Mouse (Mus musculus): ENCODE results near the gene Timm44. TPM values are rescaled to one million over a fixed set of nuclear protein-coding genes. Genes with fewer than 3 reads are reported as not detected.

The Timm44 gene
- polyA plus RNA-seq, 1 experiment: 45.6 TPM

- Histone ChIP-seq H3K27me3 (ENCODE audit: control insufficient read depth, insufficient read depth, insufficient read length) (no peaks in the 10 kb centered on the region), H3ac (ENCODE audit: control insufficient read depth, insufficient read length) (no peak overlapping the region)
- TF ChIP-seq CEBPB (IDR thresholded peaks at IDR 0.05; ENCODE audit: insufficient read depth, poor library complexity, severe bottlenecking) (peak; percentile 50; the same call in 1 of the 2 replicates), MAX (IDR thresholded peaks at IDR 0.05; ENCODE audit: low read depth) (no peak)
These were observed 43.3 kb upstream of the Timm44 start for GRCm38 (mm10) chr8:4318796-4319572.

GRCm38 (mm10) chr8:4318124-4318523 is 42.4 kb upstream of the Timm44 start:
- Histone ChIP-seq H3K4me3 (no peak overlapping the region), H3K36me3 (ENCODE audit: control insufficient read depth, insufficient read depth) (peaks cover 18% of the 10 kb centered on the region), H3K4me2 (ENCODE audit: low read depth) (peak overlapping the region; percentile 61), H3ac (ENCODE audit: control insufficient read depth, insufficient read length) (no peak overlapping the region), H3K79me2 (ENCODE audit: control insufficient read depth, insufficient read depth) (peaks cover 100% of the 10 kb centered on the region), H3K27me3 (ENCODE audit: control insufficient read depth, insufficient read depth, insufficient read length) (no peaks in the 10 kb centered on the region)
- TF ChIP-seq MYOD1 (IDR thresholded peaks at IDR 0.05; ENCODE audit: control insufficient read depth in 1 of 3, insufficient read length in 2 of 3, low read depth in 2 of 3): no peak
- TF ChIP-seq USF1 (IDR thresholded peaks at IDR 0.05; ENCODE audit: low read depth): no peak
- no peak for TF ChIP-seq POLR2A (IDR thresholded peaks at IDR 0.05; ENCODE audit: insufficient read length, low read depth)
- TF ChIP-seq MAX (IDR thresholded peaks at IDR 0.05; ENCODE audit: low read depth): no peak

More at GRCm38 (mm10) chr8:4318796-4319572, 43.3 kb upstream of the Timm44 start:
- no peak overlapping the region for H3K4me3 ChIP-seq
- H3K79me2 ChIP-seq (ENCODE audit: control insufficient read depth, insufficient read depth): peaks cover 100% of the 10 kb centered on the region
- H3K36me3 ChIP-seq (ENCODE audit: control insufficient read depth, insufficient read depth): peaks cover 18% of the 10 kb centered on the region
- peak overlapping the region; percentile 61 for H3K4me2 ChIP-seq (ENCODE audit: low read depth)

DNA sequence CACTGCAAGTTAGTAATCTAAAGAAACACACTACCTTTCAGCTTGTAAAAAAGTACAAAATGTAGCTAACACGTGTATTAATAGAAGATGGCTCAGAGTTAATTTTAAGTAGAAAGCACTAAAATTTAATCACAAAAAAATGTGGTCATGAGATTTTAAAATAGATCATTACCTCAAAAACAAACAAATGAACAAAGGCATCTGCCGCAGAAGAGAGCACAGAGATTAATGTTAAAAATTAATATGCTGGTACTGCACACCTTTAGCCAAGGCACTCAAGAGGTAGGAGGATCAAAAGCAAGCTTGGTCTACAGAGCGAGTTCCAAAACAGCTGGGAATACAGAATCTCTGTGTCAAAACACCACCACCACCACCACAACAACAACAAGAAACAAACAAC is 39.1 kb upstream of the Timm44 start:
- Histone ChIP-seq H3K4me3 (no peak overlapping the region), H3K4me2 (ENCODE audit: low read depth) (no peak overlapping the region), H3K79me2 (ENCODE audit: control insufficient read depth, insufficient read depth) (peaks cover 95% of the 10 kb centered on the region), H3K27me3 (ENCODE audit: control insufficient read depth, insufficient read depth, insufficient read length) (no peaks in the 10 kb centered on the region), H3K36me3 (ENCODE audit: control insufficient read depth, insufficient read depth) (peaks cover 25% of the 10 kb centered on the region), H3ac (ENCODE audit: control insufficient read depth, insufficient read length) (no peak overlapping the region)
- TF ChIP-seq POLR2AphosphoS2 (IDR thresholded peaks at IDR 0.05; ENCODE audit: insufficient read length, low read depth) (no peak), SRF (IDR thresholded peaks at IDR 0.05; ENCODE audit: control insufficient read depth, insufficient read length, low read depth) (no peak), MAX (IDR thresholded peaks at IDR 0.05; ENCODE audit: low read depth) (no peak), USF1 (IDR thresholded peaks at IDR 0.05; ENCODE audit: low read depth) (no peak), E2F4 (IDR thresholded peaks at IDR 0.05; ENCODE audit: insufficient read depth) (no peak), MYOD1 (IDR thresholded peaks at IDR 0.05; ENCODE audit: control insufficient read depth in 1 of 3, insufficient read length in 2 of 3, low read depth in 2 of 3) (no peak), TCF12 (IDR thresholded peaks at IDR 0.05; ENCODE audit: insufficient read depth, poor library complexity, severe bottlenecking) (no peak), MYOG (IDR thresholded peaks at IDR 0.05; ENCODE audit: control insufficient read depth in 1 of 3, insufficient read depth in 1 of 3, insufficient read length in 2 of 3, low read depth in 2 of 3) (no peak), REST (IDR thresholded peaks at IDR 0.05; ENCODE audit: insufficient read depth, insufficient read length) (no peak), TCF3 (IDR thresholded peaks at IDR 0.05; ENCODE audit: insufficient read length, low read depth) (no peak)

GRCm38 (mm10) chr8:4313254-4314124 is 37.8 kb upstream of the Timm44 start:
- no peaks in the 10 kb centered on the region for H3K27me3 ChIP-seq (ENCODE audit: control insufficient read depth, insufficient read depth, insufficient read length)
- peaks cover 84% of the 10 kb centered on the region for H3K79me2 ChIP-seq (ENCODE audit: control insufficient read depth, insufficient read depth)
- peak overlapping the region; percentile 37 for H3K4me2 ChIP-seq (ENCODE audit: low read depth)
- H3K4me3 ChIP-seq: no peak overlapping the region
- TF ChIP-seq POLR2AphosphoS2 (IDR thresholded peaks at IDR 0.05; ENCODE audit: insufficient read length, low read depth) (no peak), USF1 (IDR thresholded peaks at IDR 0.05; ENCODE audit: low read depth) (no peak), POLR2A (IDR thresholded peaks at IDR 0.05; ENCODE audit: insufficient read length, low read depth) (no peak), CEBPB (IDR thresholded peaks at IDR 0.05; ENCODE audit: insufficient read depth, poor library complexity, severe bottlenecking) (no peak), REST (IDR thresholded peaks at IDR 0.05; ENCODE audit: insufficient read depth, insufficient read length) (no peak), TCF3 (IDR thresholded peaks at IDR 0.05; ENCODE audit: insufficient read length, low read depth) (no peak), TCF12 (IDR thresholded peaks at IDR 0.05; ENCODE audit: insufficient read depth, poor library complexity, severe bottlenecking) (no peak), MYOD1 (IDR thresholded peaks at IDR 0.05; ENCODE audit: control insufficient read depth in 1 of 3, insufficient read length in 2 of 3, low read depth in 2 of 3) (no peak), E2F4 (IDR thresholded peaks at IDR 0.05; ENCODE audit: insufficient read depth) (no peak), MAX (IDR thresholded peaks at IDR 0.05; ENCODE audit: low read depth) (no peak)
- no peak overlapping the region for H3ac ChIP-seq (ENCODE audit: control insufficient read depth, insufficient read length)
- H3K36me3 ChIP-seq (ENCODE audit: control insufficient read depth, insufficient read depth): peaks cover 36% of the 10 kb centered on the region

GRCm38 (mm10) chr8:4312104-4312503 is 36.4 kb upstream of the Timm44 start:
- peaks cover 80% of the 10 kb centered on the region for H3K79me2 ChIP-seq (ENCODE audit: control insufficient read depth, insufficient read depth)
- no peak overlapping the region for H3K4me3 ChIP-seq
- no peak overlapping the region for H3ac ChIP-seq (ENCODE audit: control insufficient read depth, insufficient read length)
- TF ChIP-seq REST (IDR thresholded peaks at IDR 0.05; ENCODE audit: insufficient read depth, insufficient read length): no peak
- TF ChIP-seq MYOD1 (IDR thresholded peaks at IDR 0.05; ENCODE audit: control insufficient read depth in 1 of 3, insufficient read length in 2 of 3, low read depth in 2 of 3): no peak
- TF ChIP-seq POLR2A (IDR thresholded peaks at IDR 0.05; ENCODE audit: insufficient read length, low read depth): no peak
- no peak for TF ChIP-seq USF1 (IDR thresholded peaks at IDR 0.05; ENCODE audit: low read depth)
- no peak for TF ChIP-seq E2F4 (IDR thresholded peaks at IDR 0.05; ENCODE audit: insufficient read depth)
- no peak for TF ChIP-seq MAX (IDR thresholded peaks at IDR 0.05; ENCODE audit: low read depth)
- TF ChIP-seq MYOG (IDR thresholded peaks at IDR 0.05; ENCODE audit: control insufficient read depth in 1 of 3, insufficient read depth in 1 of 3, insufficient read length in 2 of 3, low read depth in 2 of 3): no peak
- TF ChIP-seq CEBPB (IDR thresholded peaks at IDR 0.05; ENCODE audit: insufficient read depth, poor library complexity, severe bottlenecking): no peak
- no peak for TF ChIP-seq POLR2AphosphoS2 (IDR thresholded peaks at IDR 0.05; ENCODE audit: insufficient read length, low read depth)
- no peak for TF ChIP-seq TCF3 (IDR thresholded peaks at IDR 0.05; ENCODE audit: insufficient read length, low read depth)
- TF ChIP-seq TCF12 (IDR thresholded peaks at IDR 0.05; ENCODE audit: insufficient read depth, poor library complexity, severe bottlenecking): no peak
- peaks cover 40% of the 10 kb centered on the region for H3K36me3 ChIP-seq (ENCODE audit: control insufficient read depth, insufficient read depth)
- no peak overlapping the region for H3K4me2 ChIP-seq (ENCODE audit: low read depth)
- H3K27me3 ChIP-seq (ENCODE audit: control insufficient read depth, insufficient read depth, insufficient read length): no peaks in the 10 kb centered on the region

All from myocyte (in vitro differentiated cells).